Mouse (Mus musculus): ENCODE measurements at regions not wholly inside any gene's neighbourhood (a gene's known extent, or its start where the extent isn't known, plus 50 kb on each side); places are given as distances from the start of the nearest gene placed in this dataset.

DNA sequence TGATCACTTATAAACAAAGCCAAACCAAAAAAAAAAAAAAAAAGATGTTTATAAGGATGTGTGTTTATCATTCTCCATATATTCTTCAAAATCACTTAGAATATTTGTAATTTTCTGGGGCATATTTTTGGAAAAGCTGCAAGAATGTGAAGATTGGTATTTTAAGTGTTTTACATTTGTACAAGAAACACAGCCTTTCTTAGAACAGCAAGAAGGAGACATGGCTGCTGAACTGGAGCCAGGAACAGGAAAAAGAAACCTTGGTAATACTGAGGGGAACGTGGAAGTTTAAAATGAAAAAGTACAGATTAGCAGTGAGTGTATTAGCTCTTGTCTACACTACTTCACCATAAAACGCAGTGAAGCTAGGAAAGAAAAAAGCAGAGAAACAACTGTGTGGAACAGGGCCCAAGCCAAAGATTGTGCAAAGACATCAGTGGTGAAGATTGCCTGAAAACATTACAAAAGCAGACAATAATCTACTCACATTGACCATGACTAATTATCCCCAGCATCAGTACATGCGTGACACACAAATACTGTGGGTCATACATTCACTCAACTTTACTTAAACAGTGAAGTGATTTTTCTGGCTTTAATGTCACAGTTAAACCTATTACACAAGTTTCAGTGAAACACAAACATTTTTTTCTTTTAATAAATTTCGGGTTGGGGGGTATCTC is 122.8 kb upstream of the Vegfc start:
- DNase-seq (ENCODE audit: low read depth, low spot score) = no peak

DNA sequence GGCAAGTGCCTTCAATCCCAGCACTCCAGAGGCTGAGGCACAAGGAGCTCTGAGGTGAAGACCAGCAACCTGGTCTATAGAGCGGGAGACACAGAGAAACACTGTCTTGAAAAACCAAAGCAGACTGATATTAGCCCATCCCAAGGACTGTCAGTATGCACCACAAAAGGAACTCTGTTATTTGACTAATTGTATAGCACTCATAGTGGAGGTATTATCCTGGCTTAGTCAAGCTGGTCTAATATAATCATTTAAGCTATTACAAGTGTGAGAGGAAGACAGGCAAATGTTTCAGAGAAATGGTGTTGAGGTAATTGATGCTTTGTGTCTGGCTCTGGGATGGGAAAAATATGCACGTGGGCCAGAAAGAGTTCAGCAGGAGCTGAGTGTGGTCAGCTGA is 121.3 kb upstream of the Vegfc start:
- no peak for DNase-seq (ENCODE audit: low read depth, low spot score)

GRCm38 (mm10) chr8:53958548-53958947 is 118.9 kb upstream of the Vegfc start:
- DNase-seq (ENCODE audit: low read depth, low spot score) = no peak

DNA sequence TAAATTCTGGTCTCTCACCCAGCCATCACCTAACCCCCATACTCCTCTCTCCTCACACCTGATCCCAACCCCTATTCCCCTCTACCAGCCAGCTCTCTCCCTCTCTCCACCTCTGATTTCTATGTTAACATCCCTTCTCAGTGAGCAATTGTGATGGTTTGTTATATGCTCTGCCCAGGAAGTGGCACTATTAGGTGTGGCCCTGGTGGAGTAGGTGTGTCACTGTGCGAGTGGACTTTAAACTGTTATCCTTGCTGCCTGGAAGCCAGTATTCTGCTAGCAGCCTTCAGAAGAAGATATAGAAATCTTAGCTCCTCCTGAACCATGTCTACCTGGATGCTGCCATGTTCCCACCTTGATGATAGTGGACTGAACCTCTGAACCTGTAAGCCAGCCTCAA is 114.4 kb upstream of the Vegfc start:
- DNase-seq (ENCODE audit: low read depth, low spot score) = no peak

DNA sequence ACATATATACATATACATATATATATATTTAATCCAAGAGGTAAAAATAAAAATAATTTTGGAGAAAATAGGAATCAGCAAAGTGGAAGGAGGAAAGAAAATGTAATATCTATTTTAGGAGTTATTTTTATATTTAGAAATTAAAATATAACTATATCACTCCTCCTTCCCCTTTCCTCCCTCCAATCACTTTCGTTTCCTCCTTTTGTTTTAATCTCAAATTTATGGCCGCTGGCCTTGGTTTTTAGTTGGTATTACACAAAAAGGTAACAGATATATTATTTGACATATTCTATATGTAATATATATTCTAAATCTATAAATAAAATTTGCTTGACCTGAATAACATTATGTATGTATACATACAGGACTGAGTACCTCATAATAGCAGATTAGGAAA is 93.1 kb upstream of the Vegfc start:
- no peak for DNase-seq (ENCODE audit: low read depth, low spot score)

- no peak for DNase-seq (ENCODE audit: low read depth, low spot score)
Measured at GRCm38 (mm10) chr8:53985685-53986084, 91.7 kb upstream of the Vegfc start.

- no peak for DNase-seq (ENCODE audit: low read depth, low spot score)
Measured at GRCm38 (mm10) chr8:53994208-53994607, 83.2 kb upstream of the Vegfc start.

DNA sequence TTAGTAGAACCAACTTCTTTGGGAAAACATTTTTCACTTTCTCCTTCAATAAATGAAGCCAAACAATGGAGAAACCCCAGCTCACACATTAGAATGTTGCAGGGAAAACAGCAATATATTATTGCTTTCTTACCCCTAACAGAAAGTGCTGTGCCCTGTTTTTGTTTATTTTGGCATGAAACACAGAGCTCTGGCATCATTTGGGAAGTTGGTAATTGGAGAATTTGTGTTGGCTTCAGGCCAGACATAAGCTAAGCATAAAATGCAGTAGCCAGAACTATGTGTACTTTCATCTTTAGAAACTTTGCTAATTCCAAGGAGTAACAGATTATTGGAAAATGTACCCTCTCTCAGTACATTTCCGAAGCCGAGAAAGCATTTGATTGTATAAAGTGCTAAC is 79.9 kb upstream of the Vegfc start:
- no peak for DNase-seq (ENCODE audit: low read depth, low spot score)

- DNase-seq (ENCODE audit: low read depth, low spot score) = no peak
Measured at GRCm38 (mm10) chr8:54002948-54003347, 74.5 kb upstream of the Vegfc start.

- DNase-seq (ENCODE audit: low read depth, low spot score) = no peak
Measured at GRCm38 (mm10) chr8:54014096-54014495, 63.3 kb upstream of the Vegfc start.

DNA sequence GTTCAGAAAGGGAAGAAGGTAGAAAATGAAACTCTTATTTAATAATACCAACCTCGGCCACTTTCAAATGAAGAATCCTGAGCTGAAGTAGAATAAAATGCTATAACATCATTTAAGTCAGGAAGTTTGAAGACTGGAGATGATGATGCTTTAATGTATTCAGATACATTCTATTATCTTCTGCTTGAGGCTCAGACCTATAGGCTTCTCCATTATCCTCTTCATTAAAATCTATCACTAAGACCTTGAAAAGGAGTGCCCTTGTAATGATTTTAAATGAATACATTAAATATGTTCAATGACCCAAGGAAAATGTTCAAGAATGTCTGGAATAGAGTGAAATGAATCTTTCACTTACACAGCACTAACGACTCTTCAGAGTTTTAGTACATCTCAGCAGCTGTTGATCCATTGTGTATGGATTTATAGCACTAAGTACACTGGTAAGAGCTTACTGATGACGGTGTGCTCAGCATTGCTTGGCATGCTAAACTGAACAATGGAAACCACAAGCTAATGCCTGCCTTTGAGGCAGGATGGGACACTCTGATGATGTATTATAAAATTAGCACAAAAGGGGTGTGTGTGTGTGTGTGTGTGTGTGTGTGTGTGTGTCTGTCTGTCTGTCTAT is 58.8 kb upstream of the Vegfc start:
- no peak for DNase-seq (ENCODE audit: low read depth, low spot score)
